ENCODE assay signal across 9 mouse cellular contexts in genomic region chr16:45756855-45757254, GRCm38 (mm10). TPM values are rescaled to one million over a fixed set of nuclear protein-coding genes. Genes with fewer than 3 reads are reported as not detected.
A peak's percentile ranks its signal among the peaks of the same experiment; 100 is the strongest.
DNase-seq lines count a peak whose midpoint lies in the region; ATAC-seq lines count a peak whose summit lies in the region.
"Had no signal": no experiment of that assay in that cellular context is flagged by ENCODE, and none has a peak within 500 bp of the region (broad histone marks: within the 10 kb centered on the region; RNA-seq: fewer than 3 reads in every experiment).

No protein-coding gene starts in this region.

- no peaks in the 10 kb centered on the region for H3K9me3 ChIP-seq in hindbrain, embryonic 11.5 days (ENCODE audit: control insufficient read depth, low read length)
- H3K9me3 ChIP-seq in hindbrain, embryonic 10.5 days, result no peaks in the 10 kb centered on the region
- no peaks in the 10 kb centered on the region for H3K9me3 ChIP-seq in forebrain, embryonic 16.5 days (ENCODE audit: control insufficient read depth, low read length)
- H3K9me3 ChIP-seq in midbrain, embryonic 15.5 days, result no peaks in the 10 kb centered on the region
- H3K9me3 ChIP-seq: liver, embryonic 13.5 days had no signal

- H3K36me3 ChIP-seq in hindbrain, embryonic 11.5 days (ENCODE audit: control insufficient read depth, insufficient read depth, low read length), result no peaks in the 10 kb centered on the region
- H3K36me3 ChIP-seq in hindbrain, embryonic 10.5 days, result peaks cover 11% of the 10 kb centered on the region
- H3K36me3 ChIP-seq in forebrain, embryonic 16.5 days (ENCODE audit: control insufficient read depth, insufficient read depth), result no peaks in the 10 kb centered on the region
- H3K36me3 ChIP-seq in midbrain, embryonic 15.5 days (replicated peaks), result no peaks in the 10 kb centered on the region
- H3K36me3 ChIP-seq: liver, embryonic 13.5 days had no signal

- WGBS in hindbrain, embryonic 11.5 days, result 55% methylated on average over 9 of the region's 9 CpGs
- WGBS in hindbrain, embryonic 10.5 days, result 53% methylated on average over 9 of the region's 9 CpGs
- 34% methylated on average over 9 of the region's 9 CpGs for WGBS in forebrain, embryonic 16.5 days
- WGBS in midbrain, embryonic 15.5 days, result 45% methylated on average over 9 of the region's 9 CpGs

- peak; percentile 82 for DNase-seq in hindbrain, embryonic 11.5 days (ENCODE audit: low spot score)
- DNase-seq in hindbrain, embryonic 10.5 days (ENCODE audit: low spot score), result no peak
- peak; percentile 70 for DNase-seq in CD4-positive helper T cell, adult 2 months (ENCODE audit: low read depth, low spot score)
- DNase-seq in adipocyte (ENCODE audit: low spot score), result peak; percentile 89
- DNase-seq in kidney, postnatal 10 days, result peak; percentile 50
- no peak for DNase-seq in adrenal gland, adult 2 months
- DNase-seq: liver, embryonic 13.5 days had no signal

- no peak overlapping the region for H3K9ac ChIP-seq in hindbrain, embryonic 11.5 days (ENCODE audit: low read depth, low read length)
- no peak overlapping the region for H3K9ac ChIP-seq in forebrain, embryonic 16.5 days (replicated peaks; ENCODE audit: low read depth, low read length)
- H3K9ac ChIP-seq in midbrain, embryonic 15.5 days, result no peak overlapping the region
- H3K9ac ChIP-seq: liver, embryonic 13.5 days had no signal

- H3K4me3 ChIP-seq in hindbrain, embryonic 11.5 days (ENCODE audit: low read depth, low read length), result no peak overlapping the region
- H3K4me3 ChIP-seq in hindbrain, embryonic 10.5 days, result no peak overlapping the region
- no peak overlapping the region for H3K4me3 ChIP-seq in forebrain, embryonic 16.5 days (replicated peaks; ENCODE audit: low read length)
- no peak overlapping the region for H3K4me3 ChIP-seq in midbrain, embryonic 15.5 days
- H3K4me3 ChIP-seq: liver, embryonic 13.5 days had no signal

- H3K27ac ChIP-seq in hindbrain, embryonic 11.5 days (ENCODE audit: low read depth, low read length), result no peak overlapping the region
- H3K27ac ChIP-seq in hindbrain, embryonic 10.5 days, result no peak overlapping the region
- H3K27ac ChIP-seq in forebrain, embryonic 16.5 days (ENCODE audit: low read length), result no peak overlapping the region
- no peak overlapping the region for H3K27ac ChIP-seq in midbrain, embryonic 15.5 days
- H3K27ac ChIP-seq: liver, embryonic 13.5 days had no signal

- ATAC-seq in hindbrain, embryonic 11.5 days (ENCODE audit: low FRiP score), result peak; percentile 75; the same call in 1 of the 2 replicates
- peak; percentile 91 for ATAC-seq in forebrain, embryonic 16.5 days
- ATAC-seq in midbrain, embryonic 15.5 days (replicated peaks), result peak; percentile 91

- H3K4me2 ChIP-seq in hindbrain, embryonic 11.5 days (replicated peaks; ENCODE audit: low read depth, low read length), result no peak overlapping the region
- H3K4me2 ChIP-seq in forebrain, embryonic 16.5 days (ENCODE audit: low read length), result no peak overlapping the region
- H3K4me2 ChIP-seq in midbrain, embryonic 15.5 days, result no peak overlapping the region
- H3K4me2 ChIP-seq: liver, embryonic 13.5 days had no signal

- H3K4me1 ChIP-seq in hindbrain, embryonic 11.5 days (replicated peaks; ENCODE audit: control insufficient read depth, insufficient read depth, low read length), result no peaks in the 10 kb centered on the region
- no peaks in the 10 kb centered on the region for H3K4me1 ChIP-seq in hindbrain, embryonic 10.5 days (replicated peaks)
- no peaks in the 10 kb centered on the region for H3K4me1 ChIP-seq in forebrain, embryonic 16.5 days (replicated peaks; ENCODE audit: control insufficient read depth, insufficient read depth, low read length)
- no peaks in the 10 kb centered on the region for H3K4me1 ChIP-seq in midbrain, embryonic 15.5 days
- H3K4me1 ChIP-seq: liver, embryonic 13.5 days had no signal

- H3K27me3 ChIP-seq in hindbrain, embryonic 11.5 days (ENCODE audit: control insufficient read depth, insufficient read depth, low read length), result no peaks in the 10 kb centered on the region
- no peaks in the 10 kb centered on the region for H3K27me3 ChIP-seq in hindbrain, embryonic 10.5 days (ENCODE audit: insufficient read depth, poor library complexity, severe bottlenecking)
- H3K27me3 ChIP-seq in forebrain, embryonic 16.5 days (replicated peaks; ENCODE audit: control insufficient read depth, insufficient read depth, low read length), result no peaks in the 10 kb centered on the region
- no peaks in the 10 kb centered on the region for H3K27me3 ChIP-seq in midbrain, embryonic 15.5 days (replicated peaks)
- H3K27me3 ChIP-seq: liver, embryonic 13.5 days had no signal

RNA-seq across cellular contexts. Expression of gene Abhd10, which starts 14.1 kb away (rescaled TPM):
- polyA plus RNA-seq in hindbrain, embryonic 11.5 days (2014; fragmentation: Nextera tagmentation; extraction: Ambion mirVana), result 44.5 and 46.2 TPM in 2 replicates
- polyA plus RNA-seq in hindbrain, embryonic 10.5 days (2016; fragmentation: Nextera tagmentation; extraction: Ambion mirVana), result 42.2 and 46.3 TPM in 2 replicates
- polyA plus RNA-seq in forebrain, embryonic 16.5 days (2015; fragmentation: Nextera tagmentation; extraction: Ambion mirVana), result 42.1 and 42.7 TPM in 2 replicates
- 42.0 and 43.7 TPM in 2 replicates for polyA plus RNA-seq in midbrain, embryonic 15.5 days (2015; fragmentation: Nextera tagmentation; extraction: Ambion mirVana)
- 10 to 100 TPM; 16.0 to 26.7 TPM for total RNA-seq in adrenal gland, adult 2 months (2021)
- polyA plus RNA-seq in adrenal gland, adult 2 months (2012; rRNA removed), result 4.2 and 5.9 TPM in 2 replicates

RNA-seq across cellular contexts. Expression of gene Tagln3, which starts 32.4 kb away (rescaled TPM):
- 410 and 447 TPM in 2 replicates for polyA plus RNA-seq in hindbrain, embryonic 11.5 days (2014; fragmentation: Nextera tagmentation; extraction: Ambion mirVana)
- polyA plus RNA-seq in hindbrain, embryonic 10.5 days (2016; fragmentation: Nextera tagmentation; extraction: Ambion mirVana), result 193 and 362 TPM in 2 replicates
- 455 and 473 TPM in 2 replicates for polyA plus RNA-seq in forebrain, embryonic 16.5 days (2015; fragmentation: Nextera tagmentation; extraction: Ambion mirVana)
- polyA plus RNA-seq in midbrain, embryonic 15.5 days (2015; fragmentation: Nextera tagmentation; extraction: Ambion mirVana), result 390 and 409 TPM in 2 replicates
- 1 to 10 TPM; 4.3 TPM for total RNA-seq in adrenal gland, adult 2 months (2021)
- 0.88 and 1.8 TPM in 2 replicates for polyA plus RNA-seq in adrenal gland, adult 2 months (2012; rRNA removed)

Comparison
In these comparisons a context has a peak if more than half of its experiments do, and no peak if none do; other contexts are left out.
1. DNase-seq: peak in hindbrain, embryonic 11.5 days (single experiment), CD4-positive helper T cell, adult 2 months (single experiment), adipocyte (single experiment) and kidney, postnatal 10 days (single experiment); none in hindbrain, embryonic 10.5 days (single experiment) and adrenal gland, adult 2 months (single experiment).
2. RNA of gene Tagln3, which starts 32.4 kb away (polyA plus RNA-seq): 455 to 473 TPM in forebrain, embryonic 16.5 days, 410 to 447 TPM in hindbrain, embryonic 11.5 days, 390 to 409 TPM in midbrain, embryonic 15.5 days and 193 to 362 TPM in hindbrain, embryonic 10.5 days; 0.88 to 1.8 TPM in adrenal gland, adult 2 months; every median in the first group is over 10 times any median in the second.
3. Peak in every context shown above with its lines, with median percentiles within 50 percentile points of each other: ATAC-seq.